Mouse (Mus musculus) hematopoietic stem cell, adult 5-6 weeks (primary cell): Measurements from ENCODE around the gene Tns1. TPM values are rescaled to one million over a fixed set of nuclear protein-coding genes. Genes with fewer than 3 reads are reported as not detected.

Source experiments
- ATAC-seq, 2 experiments: fragments of 125-278 bp in 1 of 2; replicated peaks in 1 of 2; 2 replicates each; pipeline ENCODE4 v1.8.0; 2016 to 2017; ENCODE audit warnings: inconsistent platforms in 2 of 2, mild to moderate bottlenecking in 2 of 2, moderate number of reproducible peaks in 2 of 2, low read depth in 1 of 2, moderate TSS enrichment in 1 of 2; ENCODE audit not compliant: low FRiP score in 2 of 2, poor library complexity in 2 of 2, severe bottlenecking in 2 of 2, insufficient read depth in 1 of 2, low TSS enrichment in 1 of 2
- total RNA-seq: library from RNA; stranded (forward); fragments of 172-1452, 232-1000 nt; gene quantifications from 2 replicates; pipeline ENCODE4 v1.2.3, GENCODE M21; 2017

Gene Tns1
- total RNA-seq, 1 experiment from 2014 or later = 16.1 TPM

- ATAC-seq = no peak
Measured at GRCm38 (mm10) chr1:74132011-74132410, 7.8 kb upstream of the Tns1 start.

DNA sequence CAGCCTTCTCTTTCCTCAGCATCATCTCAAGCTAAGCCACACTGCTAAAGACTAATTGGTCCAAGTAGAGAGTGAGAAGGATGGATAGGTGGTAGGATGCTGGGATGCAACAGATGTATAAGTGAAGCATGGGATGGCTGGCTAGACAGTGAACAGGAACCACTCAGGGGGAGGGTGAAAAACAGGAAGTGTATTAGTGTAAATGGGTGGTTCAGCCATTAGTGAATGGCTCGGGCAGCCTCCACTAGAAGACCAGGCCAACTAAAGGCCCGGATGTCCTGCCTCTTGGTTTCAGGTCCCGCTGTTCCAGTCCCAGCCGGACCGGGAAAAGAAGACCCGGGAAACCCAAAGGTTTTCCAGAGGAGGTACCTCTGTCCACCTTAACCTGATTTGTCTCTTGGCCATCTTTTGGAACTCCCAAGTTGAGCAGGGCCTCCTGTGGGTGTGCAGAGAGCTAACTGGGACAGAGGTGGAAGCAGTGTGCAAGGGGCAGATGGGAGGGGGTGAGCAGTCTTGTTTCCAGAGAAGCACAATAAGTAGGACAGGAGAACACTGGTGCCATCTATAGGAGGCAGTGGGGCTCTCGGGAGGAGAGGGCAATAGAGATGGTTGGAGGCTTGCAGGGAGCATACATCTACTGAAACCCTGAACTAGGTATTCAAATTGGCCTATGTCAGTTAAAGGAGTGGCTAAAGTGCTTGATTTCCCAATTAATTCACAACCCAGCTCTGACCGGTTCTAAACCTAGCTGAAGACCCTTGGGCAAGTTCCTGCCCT, 6.8 kb upstream of the Tns1 start:
- no peak for ATAC-seq

DNA sequence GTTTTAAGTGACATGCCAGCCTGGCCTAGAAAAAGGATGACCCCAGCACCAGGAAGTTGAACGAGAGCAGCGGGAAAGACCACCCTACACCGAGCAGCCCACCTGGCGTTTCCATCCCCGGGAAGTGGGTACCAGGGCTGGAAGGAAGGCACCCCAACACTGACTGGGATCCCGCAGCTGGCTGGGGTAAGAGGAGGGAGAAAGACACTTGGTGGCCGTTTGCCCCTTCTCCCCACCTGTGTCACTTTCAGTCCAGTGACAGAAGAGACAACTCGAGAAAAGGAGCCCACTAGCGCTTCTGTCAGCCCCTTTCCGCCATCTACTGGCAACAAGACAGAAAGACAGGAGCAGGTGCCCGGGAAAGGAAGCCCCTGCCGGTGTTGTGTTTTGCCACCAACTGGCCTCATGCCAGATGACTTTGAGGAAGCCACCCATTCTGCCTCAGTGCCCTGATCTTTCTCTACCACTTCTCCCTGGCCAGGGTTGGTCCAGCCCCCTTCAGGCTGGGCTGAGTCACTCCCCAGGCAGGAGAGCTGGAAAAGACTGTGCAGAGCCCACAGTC, 823 bp upstream of the Tns1 start, which contains the start of gene Rufy4:
Gene Rufy4, plus strand, starts transcription at position 551 of the 562 bp plus-strand sequence.
- peak; percentile 85 for ATAC-seq

DNA sequence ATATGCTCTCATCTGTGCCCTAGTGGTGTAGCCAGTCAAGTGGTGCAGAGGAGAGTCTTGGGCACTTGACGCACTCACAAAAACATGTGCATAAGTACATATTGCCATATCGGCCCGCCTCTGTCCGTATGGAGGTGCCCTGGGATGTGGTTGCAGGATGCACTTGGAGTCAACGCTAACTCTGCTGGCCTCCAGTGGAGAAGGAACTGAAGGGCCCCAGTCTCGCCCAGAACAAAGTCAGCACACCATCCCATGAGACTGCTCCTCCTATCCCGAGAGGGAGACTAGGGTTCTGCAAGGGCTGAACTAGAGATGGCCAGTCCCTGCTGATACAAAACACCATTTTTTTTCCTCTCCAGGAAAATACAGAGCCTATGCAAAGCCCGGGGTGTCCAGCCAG, 1.0 kb downstream of the Tns1 start:
- no peak for ATAC-seq

DNA sequence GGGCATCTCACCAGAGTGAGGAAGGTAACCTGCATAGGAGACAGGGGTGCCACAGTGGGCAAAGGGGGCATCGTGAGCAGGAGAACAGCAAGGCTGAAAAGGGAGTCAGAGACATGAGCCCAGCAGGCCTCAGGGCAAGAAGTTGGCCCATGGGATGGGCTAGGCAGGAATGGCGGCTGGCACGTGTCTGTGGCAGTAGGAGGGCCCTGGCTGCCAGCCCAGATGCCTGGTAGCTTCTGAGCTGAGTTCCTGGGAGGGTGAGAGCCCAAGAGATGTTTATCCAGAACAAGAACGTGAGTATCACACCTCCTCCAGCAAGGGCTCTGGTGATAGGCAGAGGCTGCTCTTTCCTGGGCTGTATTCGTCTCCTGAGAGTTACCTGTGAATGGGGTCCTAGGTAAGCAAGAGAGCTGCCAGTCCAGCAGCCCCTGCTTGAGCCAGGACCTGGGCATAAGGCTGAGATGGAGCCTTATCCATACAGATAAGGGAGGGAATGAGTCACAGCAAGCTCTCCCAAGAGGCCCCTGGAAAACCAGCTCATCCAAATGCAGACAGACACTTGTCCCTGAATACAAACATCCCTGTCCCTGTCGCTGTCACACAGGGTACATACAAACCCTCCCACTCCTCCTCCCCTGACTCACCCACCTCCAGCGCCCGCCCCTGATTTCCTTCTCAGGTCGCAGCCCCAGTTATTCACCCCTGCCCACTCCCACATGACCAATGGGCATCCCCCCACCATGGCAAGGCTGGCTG, 2.2 kb downstream of the Tns1 start:
- ATAC-seq = no peak

DNA sequence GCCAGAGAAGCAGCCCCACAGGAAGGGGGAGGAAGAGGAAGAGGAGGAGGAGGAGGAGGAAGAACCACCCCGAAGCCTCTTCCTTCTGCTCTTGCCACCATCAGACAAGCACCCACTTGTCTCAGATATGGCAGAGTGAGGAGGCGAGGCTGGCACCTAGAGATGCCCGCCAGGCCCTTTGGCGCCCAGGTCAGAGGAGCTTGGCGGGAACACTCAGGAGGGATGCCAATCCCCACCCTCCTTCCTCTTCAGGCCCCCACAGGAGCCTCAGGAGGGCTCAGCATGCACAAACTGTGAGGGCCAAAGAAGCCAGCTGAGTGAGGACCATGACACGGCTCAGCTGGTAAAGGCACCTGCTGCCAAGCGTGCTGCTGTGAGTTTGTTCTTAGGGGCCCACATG, 3.1 kb downstream of the Tns1 start:
- no peak for ATAC-seq

DNA sequence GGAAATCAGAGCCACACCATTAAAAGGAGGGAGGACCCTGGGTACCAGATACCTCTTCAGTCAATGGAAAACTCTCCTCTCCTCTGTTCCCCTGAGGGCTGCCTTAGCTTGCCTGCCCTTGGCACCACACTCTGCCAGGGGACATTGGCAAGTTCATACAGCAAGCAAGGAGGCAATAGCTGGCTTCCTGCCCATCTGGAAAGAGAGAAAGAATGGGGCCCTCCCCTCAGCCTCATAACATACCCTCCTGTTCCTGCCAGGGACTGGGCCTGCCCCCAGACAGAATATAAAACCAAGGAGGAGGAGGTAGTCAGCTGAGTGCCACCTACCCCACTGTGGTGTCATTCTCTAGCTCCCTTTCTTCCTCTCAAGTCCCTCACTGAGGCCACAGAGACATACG, 5.1 kb downstream of the Tns1 start:
- ATAC-seq = no peak

- no peak for ATAC-seq
Measured at GRCm38 (mm10) chr1:74117876-74118275, 6.4 kb downstream of the Tns1 start.

GRCm38 (mm10) chr1:74113071-74113470, 11.2 kb downstream of the Tns1 start:
- no peak for ATAC-seq

GRCm38 (mm10) chr1:74111696-74112030, 12.6 kb downstream of the Tns1 start:
- ATAC-seq = no peak

DNA sequence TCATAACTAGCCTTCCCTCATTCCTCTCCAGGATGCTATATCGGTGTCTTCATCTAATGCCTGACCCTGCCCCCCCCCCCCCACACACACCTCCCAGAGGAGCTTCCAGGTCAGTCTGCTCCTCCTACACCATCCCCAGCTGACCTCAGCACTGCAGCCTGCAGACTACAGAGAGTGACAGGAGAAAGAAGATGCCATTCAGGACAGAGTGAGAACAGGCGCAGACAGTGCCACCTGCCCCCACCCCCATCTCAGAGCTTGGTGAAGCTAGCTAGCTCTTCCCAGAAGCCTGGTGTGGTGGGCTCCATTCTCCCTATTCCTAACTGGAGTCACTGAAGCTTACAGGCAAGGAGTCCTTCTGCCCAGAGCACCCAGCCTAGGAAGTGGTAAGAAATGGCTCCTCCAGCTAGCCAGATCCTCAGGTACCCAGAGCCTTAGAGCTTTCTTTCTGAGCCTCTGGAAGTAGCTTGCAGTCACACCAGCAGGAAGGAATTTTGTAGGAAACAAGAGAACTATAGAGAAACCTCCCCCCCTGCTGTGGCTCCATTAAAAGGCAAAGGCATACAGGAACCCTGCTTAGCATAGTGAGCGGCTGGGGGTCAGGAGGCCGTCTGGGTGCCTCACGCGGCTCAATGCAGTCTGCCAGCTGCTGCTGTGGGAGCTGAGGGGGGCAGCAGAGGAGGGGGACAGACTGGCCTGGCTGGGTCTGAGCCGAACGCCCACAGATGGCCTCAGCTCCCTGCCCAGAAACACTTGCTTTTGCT, 13.1 kb downstream of the Tns1 start:
- ATAC-seq = no peak

DNA sequence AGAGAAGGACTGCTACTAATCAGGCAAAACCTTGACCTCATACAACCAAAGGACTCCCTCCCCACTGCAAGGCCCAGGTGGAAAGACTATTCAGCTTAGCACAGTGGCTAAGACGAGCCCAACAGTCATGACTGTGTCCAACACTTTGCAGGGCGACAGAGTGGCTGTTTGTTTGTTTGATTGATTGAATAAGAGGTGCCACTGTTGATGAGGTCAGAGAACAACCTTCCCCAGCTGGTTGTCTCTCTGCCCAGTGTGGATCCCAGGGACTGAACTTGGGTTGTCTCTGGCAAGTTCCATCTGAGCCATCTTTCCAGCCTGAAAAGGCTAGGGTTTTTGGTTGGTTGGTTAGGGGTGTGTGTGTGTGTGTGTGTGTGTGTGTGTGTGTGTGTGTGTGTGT, 14.6 kb downstream of the Tns1 start:
- ATAC-seq = no peak

DNA sequence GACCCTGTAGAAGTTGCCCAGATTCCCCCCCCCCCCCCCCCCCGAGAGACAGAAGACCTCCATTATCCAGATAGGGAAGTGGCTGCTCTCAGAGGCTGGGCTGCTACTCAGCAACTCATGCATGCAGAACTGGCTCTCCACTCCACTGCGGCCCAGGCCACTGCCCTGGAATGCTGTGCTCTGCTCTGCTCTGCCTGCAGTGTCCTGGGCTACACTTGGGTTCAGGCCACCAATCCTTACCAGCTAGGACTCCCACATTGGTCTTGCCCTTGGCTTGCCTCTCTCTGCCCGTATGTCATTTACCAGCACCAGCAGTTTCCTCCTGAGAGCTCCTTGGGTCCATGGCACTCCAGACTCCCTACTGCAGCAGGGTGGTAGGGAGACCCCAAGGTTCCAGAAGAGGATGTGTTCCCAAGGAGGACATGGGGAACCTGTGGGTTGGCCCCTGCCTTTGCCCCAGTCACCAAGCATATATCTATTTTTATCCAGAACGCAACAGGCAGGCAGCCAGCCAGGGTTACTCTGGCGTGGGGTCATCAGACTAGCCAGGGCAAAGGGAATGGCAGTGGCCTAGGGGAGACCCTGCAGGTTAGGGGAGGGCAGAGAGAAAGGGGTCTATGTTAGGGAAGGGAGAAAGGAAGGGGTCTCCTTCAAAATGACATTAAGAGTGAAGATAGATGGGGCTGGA, 16.2 kb downstream of the Tns1 start:
- no peak for ATAC-seq

- no peak for ATAC-seq
Measured at GRCm38 (mm10) chr1:74106214-74106613, 18.0 kb downstream of the Tns1 start.

GRCm38 (mm10) chr1:74105660-74106059, 18.6 kb downstream of the Tns1 start:
- ATAC-seq = no peak

- no peak for ATAC-seq
Measured at GRCm38 (mm10) chr1:74103654-74104353, 20.4 kb downstream of the Tns1 start.

GRCm38 (mm10) chr1:74099001-74099435, 25.2 kb downstream of the Tns1 start:
- ATAC-seq = peak in 1 of 2 experiments; percentile 18; a peak in 1 of 4 replicates
